Mouse (Mus musculus) adrenal gland, postnatal 14 days (tissue): ENCODE data around the gene Olfr229. TPM values are rescaled to one million over a fixed set of nuclear protein-coding genes. Genes with fewer than 3 reads are reported as not detected.
"Not testable (repeated sequence)": the region's sequence is repeated elsewhere in the genome, so short reads cannot be mapped to it uniquely, and the experiment has no call there.

Source experiments
- DNase-seq: peaks from one replicate; pipeline ENCODE4 v3.0.0; 2021; ENCODE audit warnings: mixed read lengths
- long read RNA-seq, 2 experiments: library from polyadenylated mRNA; stranded (forward); transcript quantifications; one replicate each; pipeline ENCODE4 v2.0.0; 2021
- total RNA-seq: library from RNA; stranded (reverse); gene quantifications from 2 replicates; pipeline ENCODE4 v1.2.3, GENCODE M21; 2021

Olfr229 gene
- total RNA-seq = not detected in 2 replicates
- long read RNA-seq, experiment 1 = 0 reads
- long read RNA-seq, experiment 2 = 0 reads

GRCm38 (mm10) chr9:39907036-39907435 is at the start of gene Olfr229:
Olfr229 (plus strand) TSS chr9:39907336.
- DNase-seq = no peak

- DNase-seq = no peak
Measured at GRCm38 (mm10) chr9:39866122-39866521, 41.0 kb upstream of the Olfr229 start, which contains the start of gene Olfr972. Olfr972 (plus strand) TSS chr9:39866422.

- DNase-seq = not testable (repeated sequence)
Measured at GRCm38 (mm10) chr9:39871986-39872385, 35.1 kb upstream of the Olfr229 start.

- DNase-seq = not testable (repeated sequence)
Measured at GRCm38 (mm10) chr9:39877541-39878396, 29.4 kb upstream of the Olfr229 start.

GRCm38 (mm10) chr9:39905106-39905505 is 2.0 kb upstream of the Olfr229 start:
- no peak for DNase-seq

GRCm38 (mm10) chr9:39909939-39910338 is 2.8 kb downstream of the Olfr229 start:
- DNase-seq = no peak

- DNase-seq = not testable (repeated sequence)
Measured at GRCm38 (mm10) chr9:39927975-39928836, 21.1 kb downstream of the Olfr229 start.

- not testable (repeated sequence) for DNase-seq
Measured at GRCm38 (mm10) chr9:39928837-39929236, 21.7 kb downstream of the Olfr229 start.

- no peak for DNase-seq
Measured at GRCm38 (mm10) chr9:39937201-39937600, 30.1 kb downstream of the Olfr229 start, which contains the start of gene Olfr974. Olfr974 (plus strand) TSS chr9:39937501.

GRCm38 (mm10) chr9:39951946-39952345 is 44.8 kb downstream of the Olfr229 start, which contains the start of gene Olfr975:
Olfr975 (minus strand) TSS chr9:39952046.
- DNase-seq = no peak

GRCm38 (mm10) chr9:39961033-39961432 is 53.9 kb downstream of the Olfr229 start, which contains the start of gene Olfr976:
Olfr976 (minus strand) TSS chr9:39961133.
- not testable (repeated sequence) for DNase-seq

Other genes with a start within 250 kb of the Olfr229 start
- not detected in 2 replicates for gene Olfr963, start 240.1 kb upstream of the Olfr229 start, total RNA-seq
- not detected in 2 replicates for gene Olfr149, start 200.2 kb upstream of the Olfr229 start, total RNA-seq
- not detected in 2 replicates for gene Olfr965, start 196.0 kb upstream of the Olfr229 start, total RNA-seq
- not detected in 2 replicates for gene Olfr150, start 176.4 kb upstream of the Olfr229 start, total RNA-seq
- gene Olfr967, start 161.1 kb upstream of the Olfr229 start, total RNA-seq = not detected in 2 replicates
- gene Olfr968, start 124.1 kb upstream of the Olfr229 start, total RNA-seq = not detected in 2 replicates
- not detected in 2 replicates for gene Olfr969, start 116.4 kb upstream of the Olfr229 start, total RNA-seq
- gene Olfr970, start 98.5 kb upstream of the Olfr229 start, total RNA-seq = not detected in 2 replicates
- gene Olfr971, start 70.5 kb upstream of the Olfr229 start, total RNA-seq = not detected in 2 replicates
- gene Olfr972, start 40.9 kb upstream of the Olfr229 start, total RNA-seq = not detected in 2 replicates
- gene Olfr974, start 30.2 kb downstream of the Olfr229 start, total RNA-seq = not detected in 2 replicates
- gene Olfr975, start 44.7 kb downstream of the Olfr229 start, total RNA-seq = not detected in 2 replicates
- gene Olfr976, start 53.8 kb downstream of the Olfr229 start, total RNA-seq = not detected in 2 replicates
- gene Olfr978, start 84.8 kb downstream of the Olfr229 start, total RNA-seq = not detected in 2 replicates
- not detected in 2 replicates for gene Olfr979, start 96.1 kb downstream of the Olfr229 start, total RNA-seq
- gene Olfr980, start 102.2 kb downstream of the Olfr229 start, total RNA-seq = not detected in 2 replicates
- not detected in 2 replicates for gene Olfr981, start 114.1 kb downstream of the Olfr229 start, total RNA-seq
- gene Olfr982, start 166.5 kb downstream of the Olfr229 start, total RNA-seq = not detected in 2 replicates
- gene Olfr983, start 186.3 kb downstream of the Olfr229 start, total RNA-seq = not detected in 2 replicates
- not detected in 2 replicates for gene Olfr984, start 206.9 kb downstream of the Olfr229 start, total RNA-seq
- gene Olfr985, start 222.8 kb downstream of the Olfr229 start, total RNA-seq = not detected in 2 replicates
- gene Tmem225, start 240.8 kb downstream of the Olfr229 start, total RNA-seq = not detected in 2 replicates